Mouse (Mus musculus): ENCODE data around the gene Bap1. TPM values are rescaled to one million over a fixed set of nuclear protein-coding genes. Genes with fewer than 3 reads are reported as not detected.

Gene Bap1
- polyA plus RNA-seq, 1 experiment from 2014 or later, result 148 TPM

DNA sequence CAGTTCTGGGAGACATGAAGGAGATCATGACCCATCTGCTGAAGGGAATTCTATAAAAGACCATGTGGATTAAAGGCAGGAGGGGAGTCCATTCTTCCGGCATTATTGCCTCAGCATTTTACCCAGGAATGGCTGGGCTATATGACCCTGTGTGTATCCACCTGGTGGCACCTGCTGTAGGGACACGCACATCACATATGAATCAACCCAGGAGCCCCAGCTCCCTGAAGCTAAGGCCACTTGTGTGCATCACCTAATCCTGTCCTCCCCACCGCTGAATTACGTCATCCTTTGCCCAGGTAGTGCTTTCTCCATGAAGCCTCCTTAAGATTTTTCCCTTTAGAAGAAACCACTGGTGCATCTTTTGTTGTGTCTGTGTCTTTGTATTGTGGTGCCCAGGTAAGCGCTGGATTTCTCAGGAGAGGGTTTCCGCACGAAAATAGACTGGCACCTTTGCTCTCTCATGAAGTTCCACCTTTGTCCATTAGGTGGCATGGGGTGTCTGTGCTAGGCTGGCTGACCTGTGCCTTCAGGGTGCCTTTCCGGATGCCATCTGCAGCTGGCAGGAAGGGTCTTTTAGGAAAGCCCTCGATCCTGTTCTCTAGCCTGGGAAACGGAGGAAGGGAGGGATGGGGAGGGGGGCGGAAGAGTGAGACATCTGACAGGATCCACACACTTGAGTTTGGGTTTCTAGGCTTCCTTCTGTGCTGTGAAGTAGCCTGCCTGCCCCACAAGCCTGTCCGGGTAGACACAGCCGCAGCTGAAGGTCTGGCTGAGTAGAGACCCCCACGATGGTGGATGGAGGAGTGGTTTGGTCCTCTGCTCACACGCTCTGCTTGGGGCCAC lies 35.9 kb upstream of the Bap1 start:
- Histone ChIP-seq H3K4me3 (peak overlapping the region; percentile 22), H3K36me3 (no peaks in the 10 kb centered on the region), H3K9me3 (replicated peaks) (no peaks in the 10 kb centered on the region), H3K27ac (0 out of 2 replicates have a peak overlapping the region, but pooled peaks have one; percentile 31), H3K4me1 (peaks cover 20% of the 10 kb centered on the region), H3K27me3 (ENCODE audit: low read depth, poor library complexity, severe bottlenecking) (no peaks in the 10 kb centered on the region)
- DNase-seq (ENCODE audit: low spot score), result peak; percentile 68
- 36% methylated on average over 15 of the region's 15 CpGs for WGBS

DNA sequence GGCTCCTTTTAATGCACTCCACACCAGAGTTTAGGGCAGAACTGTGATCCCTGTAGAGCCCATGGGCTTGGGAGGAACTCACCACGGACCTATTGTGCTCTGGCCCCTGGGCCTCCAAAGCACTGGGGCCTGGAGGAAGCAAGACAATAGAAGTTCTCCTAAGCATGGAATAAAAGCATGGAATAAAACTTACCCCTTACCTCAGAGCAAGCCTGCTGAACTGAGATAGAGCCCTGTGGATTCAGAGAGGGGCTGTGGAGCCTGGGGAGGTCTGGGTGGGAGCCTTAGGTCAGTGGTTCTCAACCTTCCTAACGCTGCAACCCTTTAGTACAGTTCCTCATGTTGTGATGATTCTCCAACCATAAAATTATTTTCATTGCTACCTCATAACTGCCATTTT lies 34.4 kb upstream of the Bap1 start, which contains the start of gene Nisch:
Gene Nisch, minus strand, starts transcription at position 101 of the 400 bp plus-strand sequence.
- Histone ChIP-seq H3K36me3 (no peaks in the 10 kb centered on the region), H3K4me1 (peaks cover 32% of the 10 kb centered on the region), H3K27me3 (ENCODE audit: low read depth, poor library complexity, severe bottlenecking) (no peaks in the 10 kb centered on the region), H3K4me3 (peak within 1 kb of the TSS; percentile 22; the same call in 1 of the 2 replicates), H3K27ac (peak within 1 kb of the TSS; percentile 57), H3K9me3 (replicated peaks) (no peaks in the 10 kb centered on the region)
- no peak for DNase-seq (ENCODE audit: low spot score)
- 90% methylated on average over 2 of the region's 2 CpGs for WGBS

DNA sequence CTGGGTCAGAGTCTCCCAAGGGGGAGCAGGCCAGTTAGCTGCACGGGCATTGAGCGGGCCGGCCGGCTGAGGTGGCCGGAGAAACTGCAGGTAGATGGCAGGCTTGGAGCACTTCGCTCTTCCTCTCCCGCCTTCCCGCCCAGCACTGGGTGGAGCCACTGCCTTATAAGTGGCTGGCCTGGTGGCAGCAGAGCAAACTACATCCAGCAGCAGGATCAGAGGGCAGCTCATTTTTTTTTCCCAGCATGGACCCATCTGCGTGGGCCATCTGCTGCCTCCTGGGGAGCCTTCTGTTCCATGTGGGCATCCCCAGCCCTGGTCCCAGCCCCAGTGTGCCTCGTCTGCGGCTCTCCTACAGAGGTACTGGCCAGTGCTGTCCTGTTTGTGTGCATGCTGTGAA lies 33.6 kb upstream of the Bap1 start, which contains the start of gene Sema3g:
Gene Sema3g, plus strand, starts transcription at position 195 of the 400 bp plus-strand sequence.
- H3K4me1 ChIP-seq, result peaks cover 32% of the 10 kb centered on the region
- H3K4me3 ChIP-seq, result peak within 1 kb of the TSS; percentile 9; the same call in 1 of the 2 replicates
- no peaks in the 10 kb centered on the region for H3K36me3 ChIP-seq
- H3K27me3 ChIP-seq (ENCODE audit: low read depth, poor library complexity, severe bottlenecking), result no peaks in the 10 kb centered on the region
- peak; percentile 67 for DNase-seq (ENCODE audit: low spot score)
- H3K9me3 ChIP-seq (replicated peaks), result no peaks in the 10 kb centered on the region
- peak within 1 kb of the TSS; percentile 57 for H3K27ac ChIP-seq
- WGBS, result 10% methylated on average over 11 of the region's 11 CpGs

DNA sequence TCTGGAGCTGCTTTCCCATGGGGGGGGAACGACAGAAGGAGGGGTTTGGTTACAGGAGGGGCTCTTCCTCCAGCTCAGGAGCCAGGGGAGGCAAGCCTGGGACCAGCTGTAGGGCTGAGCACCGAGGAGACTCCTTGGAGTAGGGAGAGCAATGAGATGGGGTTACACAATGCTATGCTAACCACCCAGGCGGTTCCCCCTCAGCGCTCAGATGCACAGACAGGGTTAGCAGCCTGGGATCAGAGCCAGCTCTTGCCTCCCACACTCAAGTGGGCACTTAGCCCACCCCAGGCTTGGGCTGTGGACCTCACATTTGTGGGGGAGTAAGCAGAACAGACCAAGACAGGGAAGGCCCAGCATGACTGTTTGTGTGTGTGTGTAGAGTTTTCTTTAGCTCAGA lies 24.3 kb upstream of the Bap1 start:
- no peak for DNase-seq (ENCODE audit: low spot score)
- Histone ChIP-seq H3K4me3 (no peak overlapping the region), H3K36me3 (no peaks in the 10 kb centered on the region), H3K27ac (peak overlapping the region; percentile 42; the same call in 1 of the 2 replicates), H3K27me3 (ENCODE audit: low read depth, poor library complexity, severe bottlenecking) (no peaks in the 10 kb centered on the region), H3K4me1 (peaks cover 22% of the 10 kb centered on the region; the same call in 1 of the 2 replicates), H3K9me3 (replicated peaks) (no peaks in the 10 kb centered on the region)
- WGBS, result 88% methylated on average over 4 of the region's 4 CpGs

DNA sequence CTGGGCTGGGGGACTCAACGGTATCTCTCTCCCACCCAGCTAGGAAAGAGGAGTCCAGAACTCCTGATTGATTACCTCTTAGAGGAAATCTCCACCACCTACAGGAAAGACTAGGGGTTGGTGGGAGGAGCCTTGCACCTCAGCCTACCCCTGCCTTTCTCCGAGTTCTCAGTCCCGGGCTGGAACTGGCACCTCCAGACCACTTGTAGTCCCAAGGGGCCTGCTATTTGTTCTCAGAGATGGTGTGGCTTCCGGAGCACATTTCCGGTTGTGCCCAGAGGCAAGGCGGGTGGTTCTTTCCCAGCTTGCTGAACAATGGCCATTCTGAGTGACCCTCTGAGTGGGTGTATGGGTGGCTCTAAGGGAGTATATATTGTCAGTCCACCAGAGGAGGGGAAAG lies 23.0 kb upstream of the Bap1 start:
- Histone ChIP-seq H3K4me3 (no peak overlapping the region), H3K4me1 (peaks cover 22% of the 10 kb centered on the region; the same call in 1 of the 2 replicates), H3K36me3 (no peaks in the 10 kb centered on the region), H3K9me3 (replicated peaks) (no peaks in the 10 kb centered on the region), H3K27ac (peak overlapping the region; percentile 3; the same call in 1 of the 2 replicates), H3K27me3 (ENCODE audit: low read depth, poor library complexity, severe bottlenecking) (no peaks in the 10 kb centered on the region)
- WGBS, result 68% methylated on average over 6 of the region's 6 CpGs
- no peak for DNase-seq (ENCODE audit: low spot score)

DNA sequence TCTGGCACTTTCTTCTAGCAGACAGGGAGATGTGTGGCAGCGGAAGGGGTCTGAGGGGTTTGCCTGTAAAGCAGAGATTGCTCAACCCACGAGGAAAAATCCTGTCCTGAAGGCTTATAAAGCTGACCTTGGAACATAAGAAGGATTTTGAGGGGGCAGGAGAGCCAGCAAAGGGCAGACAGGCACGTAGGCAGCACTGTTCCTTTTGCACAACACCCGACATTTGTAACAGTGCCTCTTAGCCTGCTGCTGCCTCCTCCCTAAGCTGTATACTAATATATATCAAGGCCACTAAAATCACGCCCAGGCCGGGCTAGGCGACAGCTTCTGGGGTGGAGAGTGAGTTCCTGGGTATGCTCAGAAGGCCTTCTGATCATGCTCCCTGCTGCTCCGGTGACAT lies 20.8 kb upstream of the Bap1 start:
- H3K27me3 ChIP-seq (ENCODE audit: low read depth, poor library complexity, severe bottlenecking), result no peaks in the 10 kb centered on the region
- H3K27ac ChIP-seq, result no peak overlapping the region
- H3K4me3 ChIP-seq, result no peak overlapping the region
- peaks cover 29% of the 10 kb centered on the region; the same call in 1 of the 2 replicates for H3K4me1 ChIP-seq
- 68% methylated on average over 8 of the region's 8 CpGs for WGBS
- DNase-seq (ENCODE audit: low spot score), result no peak
- no peaks in the 10 kb centered on the region for H3K36me3 ChIP-seq
- H3K9me3 ChIP-seq (replicated peaks), result no peaks in the 10 kb centered on the region

DNA sequence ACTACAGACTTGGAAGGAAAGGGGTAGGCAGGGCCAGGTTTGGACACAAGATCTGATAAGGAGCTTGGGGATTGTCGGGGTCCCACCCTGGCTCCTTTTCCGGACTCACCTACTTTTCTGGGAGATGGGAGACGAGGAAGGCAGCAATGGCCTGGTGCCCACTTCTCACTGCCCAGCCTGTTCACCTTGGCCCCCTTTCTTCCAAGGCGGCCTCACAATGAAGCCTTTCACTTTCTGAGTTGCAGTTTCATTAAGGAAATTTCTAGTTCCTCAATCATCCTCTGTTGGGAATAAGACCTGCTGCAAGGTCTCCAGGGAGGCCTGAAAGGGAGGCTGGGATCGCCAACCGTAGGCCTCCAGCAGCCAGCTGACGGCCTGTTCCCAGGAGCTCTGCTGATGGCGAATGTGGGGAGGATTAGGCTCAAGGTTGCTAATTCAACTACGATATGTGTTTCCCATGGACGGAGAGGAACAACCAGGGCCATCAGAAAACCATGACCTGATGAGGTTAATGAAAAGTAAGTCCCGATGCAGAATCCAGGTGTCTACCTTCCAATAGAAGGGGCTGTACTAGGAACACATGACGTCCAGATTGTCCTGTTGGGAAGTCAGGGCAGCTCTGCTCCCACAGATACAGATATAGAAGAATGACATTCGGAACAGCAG lies 18.7 kb upstream of the Bap1 start:
- H3K4me1 ChIP-seq, result peaks cover 28% of the 10 kb centered on the region; the same call in 1 of the 2 replicates
- H3K36me3 ChIP-seq, result no peaks in the 10 kb centered on the region
- H3K4me3 ChIP-seq, result no peak overlapping the region
- no peaks in the 10 kb centered on the region for H3K9me3 ChIP-seq (replicated peaks)
- H3K27me3 ChIP-seq (ENCODE audit: low read depth, poor library complexity, severe bottlenecking), result no peaks in the 10 kb centered on the region
- H3K27ac ChIP-seq, result peak overlapping the region; percentile 46; the same call in 1 of the 2 replicates
- no peak for DNase-seq (ENCODE audit: low spot score)
- 89% methylated on average over 13 of the region's 13 CpGs for WGBS

DNA sequence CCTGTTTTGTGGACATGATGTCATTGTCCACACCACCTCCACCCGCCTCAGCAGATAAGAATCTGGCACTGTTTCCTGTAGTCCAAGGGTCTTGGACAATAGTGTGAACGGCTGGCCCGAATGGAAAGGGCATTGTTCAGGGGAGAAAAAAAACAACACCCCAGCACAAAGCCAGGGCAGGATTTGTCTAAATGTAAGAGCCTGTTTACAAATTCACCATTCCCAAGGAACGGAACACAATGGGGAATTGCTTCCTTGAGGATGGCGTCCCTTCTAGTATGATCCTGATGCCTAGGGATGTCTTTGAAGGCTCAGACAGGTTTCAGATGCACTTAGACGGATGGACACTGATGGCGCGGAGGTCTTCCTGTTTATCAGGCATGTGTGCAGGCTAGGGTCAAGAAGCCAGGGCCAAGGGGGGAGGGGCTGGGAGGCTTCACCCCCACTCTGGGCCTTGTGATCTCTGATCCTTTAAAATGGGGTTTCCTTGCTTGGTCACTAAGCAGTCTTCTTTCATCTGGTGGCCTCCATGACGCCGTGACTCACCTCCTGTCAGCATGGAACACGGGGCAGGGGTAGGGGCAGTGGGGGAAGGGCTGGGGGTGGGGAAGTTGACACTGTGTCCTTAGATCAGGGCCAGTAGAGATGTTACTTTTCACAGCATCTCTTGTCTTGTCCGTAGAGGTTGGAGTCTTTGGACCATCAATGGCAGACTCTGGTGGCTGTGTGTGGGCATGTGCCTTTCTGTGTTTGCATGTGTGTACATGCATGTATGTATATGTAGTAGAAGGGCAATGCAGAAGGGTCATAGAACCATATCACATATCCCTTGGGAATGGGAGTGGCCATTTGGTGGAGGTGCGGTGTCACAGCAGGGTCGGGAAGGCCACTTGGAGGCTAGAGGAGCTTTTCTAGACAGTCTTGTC lies 17.9 kb upstream of the Bap1 start:
- H3K4me3 ChIP-seq, result no peak overlapping the region
- peak overlapping the region; percentile 46; the same call in 1 of the 2 replicates for H3K27ac ChIP-seq
- no peaks in the 10 kb centered on the region for H3K9me3 ChIP-seq (replicated peaks)
- no peaks in the 10 kb centered on the region for H3K27me3 ChIP-seq (ENCODE audit: low read depth, poor library complexity, severe bottlenecking)
- H3K36me3 ChIP-seq, result no peaks in the 10 kb centered on the region
- WGBS, result 82% methylated on average over 14 of the region's 14 CpGs
- peaks cover 22% of the 10 kb centered on the region; the same call in 1 of the 2 replicates for H3K4me1 ChIP-seq
- DNase-seq (ENCODE audit: low spot score), result no peak

DNA sequence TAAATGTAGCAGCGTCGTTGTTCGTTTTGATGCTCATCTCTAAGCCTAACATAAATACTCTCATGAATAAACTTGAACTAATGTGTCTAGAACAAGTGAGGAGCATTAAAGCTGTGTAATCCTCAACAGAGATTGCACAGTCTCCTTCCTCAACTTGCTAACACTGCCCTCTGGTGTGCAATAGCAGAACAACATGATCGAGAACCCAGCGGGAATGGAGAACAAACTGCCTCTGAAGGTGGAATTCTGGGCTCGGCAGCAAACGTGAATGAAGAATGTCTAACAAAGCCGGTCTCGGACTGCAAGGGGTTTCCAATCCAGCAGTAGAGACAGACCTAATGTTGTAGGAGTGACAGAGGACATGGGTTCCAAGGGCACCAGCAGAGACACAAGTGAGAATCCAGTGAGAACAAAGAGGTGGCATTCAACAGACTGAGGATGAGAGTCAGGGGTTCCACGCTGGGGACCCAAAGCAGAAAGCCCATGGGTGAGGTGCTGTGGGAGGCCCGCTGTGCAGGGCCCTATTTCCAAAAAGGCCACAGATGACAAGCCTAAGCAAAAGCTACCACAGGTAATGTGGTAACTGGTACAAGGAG lies 17.2 kb upstream of the Bap1 start:
- Histone ChIP-seq H3K27me3 (ENCODE audit: low read depth, poor library complexity, severe bottlenecking) (no peaks in the 10 kb centered on the region), H3K27ac (peak overlapping the region; percentile 34; the same call in 1 of the 2 replicates), H3K4me3 (no peak overlapping the region), H3K36me3 (no peaks in the 10 kb centered on the region), H3K9me3 (replicated peaks) (no peaks in the 10 kb centered on the region), H3K4me1 (0 out of 2 replicates have a peak, but pooled peaks cover 16% of the 10 kb centered on the region)
- WGBS, result 26% methylated on average over 11 of the region's 11 CpGs
- peak; percentile 75 for DNase-seq (ENCODE audit: low spot score)

DNA sequence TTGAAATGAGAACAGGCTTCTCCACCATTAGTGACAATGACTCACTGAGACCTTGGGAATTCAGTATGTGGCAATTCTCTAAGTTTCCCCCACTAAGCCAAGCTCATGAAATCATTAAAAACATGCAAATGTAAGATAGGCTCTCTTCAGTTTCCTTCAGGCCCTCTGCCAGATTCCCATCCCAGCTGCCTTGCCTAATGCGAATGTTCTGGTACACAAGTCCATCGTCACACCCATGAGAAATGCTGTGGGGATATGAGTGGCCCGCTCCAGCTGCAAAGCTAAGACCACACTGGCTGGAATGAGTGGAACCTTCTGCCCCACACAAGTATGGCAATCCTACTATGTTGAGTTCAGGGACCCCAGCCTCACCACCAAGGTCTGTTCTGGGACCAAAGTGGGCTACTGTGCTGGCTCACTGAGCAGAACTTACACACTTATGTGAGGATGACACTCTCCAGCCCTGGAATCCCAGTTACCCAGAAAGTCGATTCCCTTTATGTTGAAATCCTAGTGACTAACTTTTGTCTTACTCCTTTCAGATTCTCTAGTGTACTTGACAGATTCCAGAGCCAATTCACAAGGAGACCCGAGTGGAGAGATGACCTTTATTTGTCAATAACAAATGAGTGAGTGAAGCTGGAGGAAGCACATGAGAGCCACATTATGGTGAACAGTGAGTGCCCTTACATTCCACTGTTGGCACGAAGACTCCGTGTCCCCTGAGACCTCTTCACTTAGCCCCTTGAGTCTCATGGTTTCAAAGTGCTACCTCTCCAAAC lies 14.0 kb upstream of the Bap1 start:
- 0 out of 2 replicates have a peak, but pooled peaks cover 5% of the 10 kb centered on the region for H3K36me3 ChIP-seq
- H3K4me3 ChIP-seq, result no peak overlapping the region
- 87% methylated on average over 7 of the region's 7 CpGs for WGBS

DNA sequence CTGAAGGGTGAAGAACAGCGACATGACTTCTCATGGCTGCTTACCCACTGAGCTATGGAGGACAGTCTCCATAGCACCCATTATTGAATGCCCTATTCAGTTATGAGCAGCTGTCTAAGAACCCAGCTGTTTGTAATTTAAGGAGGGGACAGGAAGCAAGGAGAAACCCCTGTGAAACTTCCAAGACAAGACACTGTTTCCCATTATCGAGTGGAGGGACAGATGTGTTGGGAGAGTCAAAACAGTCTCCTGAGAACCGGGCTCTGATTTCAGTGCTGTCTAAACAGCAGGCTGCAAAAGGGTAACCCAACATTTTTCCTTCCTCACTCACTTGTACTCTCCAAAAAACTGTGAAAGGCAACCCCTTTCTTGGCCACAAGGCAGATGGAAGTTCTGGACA lies 10.7 kb upstream of the Bap1 start:
- Histone ChIP-seq H3K9me3 (replicated peaks) (no peaks in the 10 kb centered on the region), H3K27ac (no peak overlapping the region), H3K27me3 (ENCODE audit: low read depth, poor library complexity, severe bottlenecking) (no peaks in the 10 kb centered on the region), H3K4me3 (no peak overlapping the region), H3K36me3 (0 out of 2 replicates have a peak, but pooled peaks cover 5% of the 10 kb centered on the region), H3K4me1 (peaks cover 5% of the 10 kb centered on the region; the same call in 1 of the 2 replicates)
- WGBS, result 58% methylated on average over 3 of the region's 3 CpGs
- no peak for DNase-seq (ENCODE audit: low spot score)

More for the DNA sequence above, 14.0 kb upstream of the Bap1 start:
- Histone ChIP-seq H3K4me1 (peaks cover 12% of the 10 kb centered on the region; the same call in 1 of the 2 replicates), H3K27me3 (ENCODE audit: low read depth, poor library complexity, severe bottlenecking) (no peaks in the 10 kb centered on the region), H3K9me3 (replicated peaks) (no peaks in the 10 kb centered on the region), H3K27ac (no peak overlapping the region)
- DNase-seq (ENCODE audit: low spot score), result no peak

Measured in limb, embryonic 10.5 days (tissue).